Mouse (Mus musculus): ENCODE data around the gene Plin4. TPM values are rescaled to one million over a fixed set of nuclear protein-coding genes. Genes with fewer than 3 reads are reported as not detected.
A peak's percentile ranks its signal among the peaks of the same experiment; 100 is the strongest.

The Plin4 gene
- 100 to 1,000 TPM in 1 of 2 experiments, 10 to 100 TPM in 1; 92.6 to 121 TPM for total RNA-seq (2021)
- 100 and 184 TPM in 2 replicates for polyA plus RNA-seq (2012; rRNA removed)
- long read RNA-seq, partial matches to known transcripts = 23 of 48 reads
- long read RNA-seq, other reads (novel, unspliced or antisense) = 25 of 48 reads

DNA sequence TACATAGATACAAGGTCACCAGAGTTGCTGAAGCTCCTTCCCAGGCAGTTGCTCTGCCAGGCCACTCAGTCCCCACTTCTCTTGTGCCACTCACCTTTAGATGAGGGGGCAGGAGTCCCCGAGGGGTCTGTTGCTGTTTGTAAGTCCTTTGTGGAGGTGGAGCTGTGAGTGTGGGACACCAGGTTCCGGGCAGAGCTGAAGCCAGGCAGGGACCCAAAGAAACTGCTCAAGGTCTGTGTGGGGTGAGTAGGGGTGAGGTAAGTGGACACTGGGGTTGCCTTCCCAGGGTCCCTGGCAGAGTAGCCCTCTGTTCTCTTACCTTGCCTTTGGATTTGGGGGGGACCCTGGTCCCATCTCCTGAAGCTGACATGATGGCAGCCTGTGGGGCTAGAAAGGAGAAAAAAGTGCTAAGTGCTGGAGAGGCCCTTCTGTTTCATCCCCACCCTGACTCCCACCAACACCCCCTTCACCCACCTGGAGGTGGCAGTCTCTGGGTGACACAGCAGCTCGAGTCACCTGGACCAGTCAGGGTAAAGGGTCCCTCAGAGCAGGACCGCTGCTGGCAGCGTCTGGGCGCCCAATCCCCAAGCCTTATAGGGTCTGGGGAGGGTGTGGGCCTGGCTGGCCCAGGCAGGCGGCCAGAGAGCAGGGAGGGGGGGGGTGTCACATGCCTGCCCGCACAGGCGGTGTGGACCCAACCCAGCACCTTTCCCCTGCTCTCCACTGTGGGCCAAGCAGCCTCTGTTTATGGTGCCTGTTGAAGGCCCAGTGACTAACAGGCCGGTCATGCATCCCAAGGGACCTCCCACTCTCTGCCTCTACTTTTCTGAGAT, at the start of gene Plin4:
TSS of gene Plin4 (minus strand) at position 585 of the 833 bp plus-strand sequence.
- peak; percentile 68 for DNase-seq

DNA sequence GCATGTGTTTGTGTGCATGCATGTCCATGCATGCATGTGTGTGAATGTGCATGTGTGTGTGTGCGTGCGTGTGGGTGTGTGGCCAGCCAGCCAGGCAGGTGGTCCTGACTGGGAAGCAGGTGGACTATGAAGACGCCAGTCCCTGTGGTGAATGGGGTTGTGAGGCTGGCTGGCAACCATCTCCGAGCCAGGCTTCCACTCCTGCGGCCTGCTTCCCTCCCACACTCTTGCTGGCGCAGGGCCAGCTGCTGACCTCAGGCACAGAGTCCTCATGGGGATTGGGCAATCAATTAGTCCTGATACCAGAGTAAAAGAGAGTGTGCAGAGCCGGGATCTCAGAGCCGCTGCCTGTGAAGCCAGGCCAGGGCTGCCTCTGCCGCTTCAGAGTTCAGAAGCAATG, 44.0 kb upstream of the Plin4 start:
- DNase-seq = peak; percentile 88

GRCm38 (mm10) chr17:56149897-56150296, 40.3 kb upstream of the Plin4 start:
- DNase-seq = no peak

DNA sequence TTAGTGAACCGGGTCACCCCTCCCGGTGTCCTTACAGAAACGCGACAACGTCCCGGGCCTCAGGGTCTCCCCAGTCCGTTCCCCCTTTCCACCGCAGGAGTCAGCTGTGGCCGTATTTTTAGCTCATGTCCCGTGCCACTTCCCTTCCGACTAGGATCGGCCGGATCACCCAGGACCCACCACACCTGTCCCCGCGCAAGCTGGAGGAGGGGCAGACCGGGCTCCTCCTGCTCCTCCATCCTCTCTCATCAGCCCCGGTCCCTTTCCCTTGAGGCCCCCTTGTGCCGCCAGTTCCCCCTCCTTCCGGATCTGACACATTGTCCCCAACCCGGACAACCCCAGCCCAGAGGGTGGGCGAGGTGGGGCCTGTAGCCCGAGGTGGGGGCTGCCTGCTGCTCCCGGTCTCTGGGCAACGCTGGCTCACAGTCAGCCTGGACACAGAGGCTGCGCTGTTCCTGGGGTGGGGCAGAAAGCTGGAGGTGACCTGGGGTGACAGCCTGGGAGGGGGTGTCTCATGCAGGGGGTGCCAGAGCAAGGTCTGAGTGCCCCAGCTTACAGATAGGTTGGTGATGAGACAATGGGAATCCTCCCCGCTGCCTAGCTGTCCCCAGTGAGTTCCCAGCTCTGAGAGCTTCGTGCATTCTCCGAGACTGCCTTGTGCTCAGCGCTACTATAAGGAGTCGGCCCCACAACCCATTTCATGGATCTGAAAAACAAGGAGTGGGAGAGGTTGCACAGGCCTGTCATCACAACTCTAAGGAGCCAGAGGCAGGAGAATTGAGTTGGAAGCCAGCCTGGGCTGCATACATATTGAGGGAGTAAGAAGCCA, 39.4 kb upstream of the Plin4 start:
- no peak for DNase-seq

DNA sequence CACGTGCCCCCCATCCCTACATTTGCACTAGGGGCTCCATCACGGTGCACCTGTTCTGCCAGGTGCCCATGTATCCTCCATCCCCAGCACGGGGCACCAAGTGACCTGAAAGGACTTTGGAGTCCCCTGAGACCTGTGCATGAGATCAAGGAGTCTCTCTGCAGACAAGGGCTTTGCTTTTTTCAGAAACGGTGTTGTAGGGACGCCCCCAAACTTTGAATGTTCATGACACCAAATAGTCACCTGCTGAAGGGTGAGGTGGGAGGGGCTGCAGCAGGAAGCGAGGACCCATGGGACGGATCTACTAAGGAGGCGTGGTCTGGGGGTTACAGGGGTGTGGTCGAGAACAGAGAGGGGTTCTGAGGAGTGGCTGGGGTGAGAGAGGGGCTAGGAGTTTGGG, 38.7 kb upstream of the Plin4 start:
- no peak for DNase-seq

GRCm38 (mm10) chr17:56147420-56147819, 37.8 kb upstream of the Plin4 start:
- no peak for DNase-seq

DNA sequence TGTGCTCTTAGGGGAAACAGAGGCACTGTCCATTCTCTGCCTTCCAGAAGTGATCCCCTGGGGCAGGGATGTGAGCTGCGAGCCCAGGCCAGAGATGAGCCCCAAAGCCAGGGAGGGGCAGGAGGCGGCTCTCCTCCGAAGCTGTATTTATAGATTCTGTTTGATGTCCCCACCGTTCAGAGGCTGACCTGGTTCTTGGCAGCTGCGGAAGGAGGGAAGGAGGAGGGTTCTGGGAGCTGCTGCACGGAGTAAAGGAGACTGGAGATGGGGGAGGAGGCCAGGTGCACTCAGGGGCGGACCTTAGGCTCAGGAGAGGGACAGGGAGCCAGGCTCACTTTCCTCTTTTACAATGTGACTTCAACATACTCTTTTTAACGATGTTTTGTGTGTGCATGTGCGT, 36.5 kb upstream of the Plin4 start:
- no peak for DNase-seq

DNA sequence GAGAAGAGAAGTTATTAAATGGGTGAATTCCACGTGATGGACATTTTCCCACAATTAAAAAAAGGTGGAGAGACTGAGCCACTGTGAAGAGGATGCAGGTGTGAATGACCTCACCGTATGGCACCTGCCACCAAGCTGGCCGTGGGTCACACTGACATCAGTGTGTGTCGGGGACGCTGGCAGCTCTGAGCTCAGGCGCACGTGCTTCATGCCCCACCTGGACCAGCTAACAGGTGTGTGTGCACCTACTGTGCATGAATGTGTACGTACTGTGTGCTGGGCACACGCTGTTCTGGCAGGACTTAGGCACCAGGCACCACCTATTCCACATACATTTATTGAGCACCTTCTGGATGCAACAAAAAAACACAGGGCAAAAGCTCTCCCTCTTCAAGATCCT, 34.9 kb upstream of the Plin4 start:
- no peak for DNase-seq

DNA sequence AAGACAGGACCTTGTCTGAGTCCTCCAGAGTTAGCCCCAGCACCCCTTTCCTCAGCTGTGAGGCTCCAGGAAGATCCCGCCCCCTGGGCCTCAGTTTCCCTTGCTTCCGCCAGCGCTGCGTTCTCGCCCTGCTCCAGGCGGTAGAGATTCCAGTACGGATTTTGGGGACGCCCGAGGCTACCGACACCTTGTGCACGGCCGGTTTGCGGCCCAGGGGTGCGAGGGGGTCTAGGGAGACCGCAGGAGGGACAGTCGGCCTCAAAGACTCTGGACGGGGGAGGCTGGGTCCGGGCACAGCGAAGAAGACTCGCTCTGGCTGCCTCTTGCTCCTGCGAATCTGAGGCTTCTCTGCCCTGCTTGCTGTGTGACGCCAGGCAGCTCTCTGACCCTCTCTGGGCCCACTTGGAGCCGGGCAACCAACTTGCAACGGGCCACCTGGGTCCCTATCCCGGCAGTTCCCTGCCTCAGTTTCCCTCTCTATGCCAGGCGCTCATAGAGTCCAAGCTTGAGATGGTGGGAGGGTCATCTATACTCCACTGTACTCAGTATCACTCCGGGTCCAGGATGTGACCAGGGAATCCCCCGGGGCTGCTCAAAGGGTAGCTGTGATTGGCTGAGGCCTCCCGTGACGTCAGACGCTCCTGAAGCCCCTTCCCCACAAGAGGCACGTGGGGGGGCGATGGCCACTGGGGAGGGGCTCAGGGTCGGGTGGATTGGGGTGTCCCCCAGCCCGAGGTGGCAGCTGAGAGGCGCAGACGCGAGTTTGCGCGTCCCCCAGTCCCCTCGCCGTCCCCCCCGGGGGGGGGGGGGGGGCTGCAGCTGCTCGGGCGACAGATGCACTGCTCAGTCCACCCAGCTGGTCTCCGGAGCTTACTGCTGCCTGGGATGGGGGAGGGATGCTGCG, 32.4 kb upstream of the Plin4 start:
- DNase-seq = peak; percentile 25

DNA sequence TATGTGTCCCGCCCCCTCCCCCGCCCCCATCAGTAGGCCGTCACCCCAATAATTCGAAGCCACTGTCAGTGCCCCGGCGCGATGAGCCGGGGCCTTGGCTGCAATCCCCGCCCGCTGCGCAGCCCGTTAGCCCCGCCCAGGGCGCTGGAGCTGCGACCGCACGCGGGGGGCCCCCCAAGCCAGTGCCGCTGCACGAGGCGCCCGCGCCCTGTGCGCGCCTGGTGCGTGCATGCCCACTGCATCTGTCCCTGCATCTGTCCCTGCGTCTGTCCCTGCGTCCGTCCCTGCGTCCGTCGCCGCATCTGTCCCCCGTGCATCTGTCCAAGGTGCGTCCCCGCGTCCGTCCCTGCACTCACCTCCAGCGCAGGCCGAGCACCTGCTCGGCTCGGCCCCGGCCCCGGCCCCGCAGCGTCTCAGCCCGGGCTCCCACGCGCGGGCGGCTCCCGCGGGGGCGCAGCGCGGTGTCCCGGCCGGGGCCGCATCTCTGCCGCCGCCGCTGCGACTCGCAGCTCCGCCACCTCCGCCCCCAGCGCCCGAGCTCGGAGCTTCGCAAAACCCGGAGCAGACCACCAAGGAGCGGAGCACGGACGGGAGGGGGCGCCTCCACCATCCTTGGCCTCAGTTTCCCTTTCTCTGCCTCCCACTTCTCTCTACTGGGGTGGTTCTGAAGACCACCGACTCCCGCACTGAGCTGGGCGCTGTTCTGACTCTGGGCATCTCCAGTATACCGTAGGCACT, 30.4 kb upstream of the Plin4 start, which contains the start of gene Sema6b:
TSS of gene Sema6b (minus strand) at position 486 of the 738 bp plus-strand sequence.
- DNase-seq = peak; percentile 73

DNA sequence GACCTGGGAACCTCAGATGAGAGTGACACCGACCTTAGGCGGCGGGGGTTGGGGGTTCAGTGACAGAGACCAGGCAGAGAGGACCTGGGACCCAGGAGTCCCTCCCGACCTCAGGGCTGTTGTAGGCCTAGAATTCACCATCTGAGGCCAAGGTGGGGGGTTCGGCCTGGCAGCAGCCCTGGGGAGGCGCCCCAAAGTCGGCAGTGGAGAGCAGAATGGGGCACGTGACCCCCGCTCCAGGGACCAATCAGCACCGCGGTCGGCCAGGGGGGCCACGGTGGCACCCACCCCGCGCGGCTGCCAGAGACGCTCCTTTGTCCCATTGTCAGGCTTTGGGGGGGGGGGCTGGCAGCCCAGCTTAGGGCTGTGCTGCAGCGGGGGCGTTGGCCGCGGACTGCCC, 29.8 kb upstream of the Plin4 start:
- DNase-seq = peak; percentile 25

- DNase-seq = no peak
Observed at GRCm38 (mm10) chr17:56137839-56138613, 28.4 kb upstream of the Plin4 start.

DNA sequence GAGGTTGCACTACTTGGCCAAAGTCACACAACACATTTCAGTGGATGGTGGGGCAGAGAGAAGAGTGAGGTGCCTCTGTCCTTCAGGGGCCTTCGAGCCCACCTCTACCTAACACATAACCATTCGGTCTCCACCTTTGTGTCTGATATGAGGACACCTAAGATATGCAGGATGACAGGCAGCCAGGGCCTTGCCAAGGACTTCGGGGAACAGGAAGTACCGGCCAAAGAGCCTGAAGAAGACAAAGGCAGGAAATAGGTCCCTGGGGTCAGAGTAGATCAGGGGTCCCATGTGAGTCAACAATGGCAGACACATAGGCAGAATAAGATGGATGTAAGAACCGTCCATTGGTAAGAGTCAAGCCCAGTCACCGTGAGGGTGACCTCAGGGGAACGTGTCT, 27.0 kb upstream of the Plin4 start:
- DNase-seq = no peak

GRCm38 (mm10) chr17:56134463-56134971, 24.9 kb upstream of the Plin4 start:
- DNase-seq = peak; percentile 80

DNA sequence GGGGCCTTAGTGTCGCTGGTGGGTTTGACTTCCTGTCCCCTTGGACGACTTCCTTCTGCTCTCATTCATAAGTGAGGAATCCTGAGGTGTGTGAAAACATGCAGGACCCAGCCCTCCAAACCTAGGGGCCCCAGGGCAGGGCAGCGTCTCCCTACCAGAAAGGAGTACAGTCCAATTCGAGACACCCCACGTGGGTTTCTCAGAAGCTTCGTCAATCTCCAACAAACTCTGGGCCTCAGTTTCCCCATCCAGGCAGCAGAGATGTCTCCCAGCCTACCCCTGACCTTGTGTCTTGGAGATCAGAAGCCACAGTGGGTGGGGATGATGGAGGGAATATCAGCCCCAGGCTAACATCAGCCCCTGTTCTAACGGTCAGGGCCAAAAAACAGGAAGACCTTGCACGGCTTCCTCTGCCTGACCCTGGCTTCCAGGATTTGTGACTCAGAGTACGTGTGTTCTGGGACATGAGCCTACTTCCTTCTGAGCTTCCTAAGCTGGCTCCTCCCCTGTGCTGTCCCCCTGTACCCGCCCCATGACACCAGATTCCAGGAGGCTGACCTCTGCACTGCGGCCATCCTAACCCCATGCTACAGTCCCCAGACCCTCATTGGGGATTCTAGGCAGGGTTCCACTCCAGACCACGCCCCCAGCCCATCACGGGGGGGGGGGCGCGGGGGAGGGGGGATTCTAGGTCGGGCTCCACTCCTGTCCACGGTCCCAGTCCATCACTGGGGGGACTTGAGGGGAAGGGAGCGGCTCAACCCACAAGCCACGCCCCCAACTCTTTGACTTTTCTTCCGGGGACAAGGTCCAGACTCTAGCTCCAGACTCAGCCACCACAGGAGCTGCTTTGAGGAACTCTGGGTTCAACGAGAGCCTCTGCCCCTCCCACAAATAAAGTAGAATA, 24.1 kb upstream of the Plin4 start:
- peak; percentile 80 for DNase-seq

DNA sequence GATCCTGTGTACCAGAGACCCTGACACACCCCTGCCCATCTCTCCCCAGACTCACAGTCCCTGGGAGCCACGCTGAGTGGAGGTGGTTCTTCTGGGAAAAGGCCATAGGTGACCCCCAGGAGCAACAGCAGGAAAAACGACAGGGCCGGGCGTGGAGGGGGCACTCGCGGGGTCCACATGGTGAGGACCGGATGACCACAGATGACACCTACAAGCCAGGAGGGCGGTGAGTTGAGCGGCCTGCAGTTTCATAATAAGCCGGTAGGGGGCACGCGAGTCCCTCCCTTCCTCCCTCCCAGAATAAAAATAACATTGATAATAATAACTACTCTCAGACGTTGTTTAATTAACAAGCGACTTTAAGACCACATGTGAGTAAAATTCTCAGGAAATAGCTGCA, 23.1 kb upstream of the Plin4 start:
- DNase-seq = peak; percentile 69

- DNase-seq = peak; percentile 73
Observed at GRCm38 (mm10) chr17:56131814-56132213, 22.2 kb upstream of the Plin4 start.

DNA sequence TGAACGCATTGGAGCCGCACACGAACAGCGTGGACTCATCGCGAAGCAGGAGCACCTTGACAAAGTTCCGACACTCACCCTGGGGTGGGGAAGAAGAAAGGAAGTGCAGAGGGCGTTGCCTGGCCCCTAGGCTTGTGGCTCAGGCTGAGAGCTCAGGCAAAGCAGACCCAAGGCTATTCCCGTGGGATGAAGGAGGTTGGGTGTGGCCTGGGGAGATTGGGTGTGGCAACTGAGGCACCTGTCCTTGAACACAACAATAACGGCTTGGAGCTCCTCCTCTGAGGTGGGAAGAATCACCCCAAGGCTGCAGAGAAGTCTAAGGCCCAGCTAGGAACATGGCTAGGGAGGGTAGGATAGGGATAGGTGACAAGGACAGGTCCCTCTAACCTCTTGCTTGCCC, 21.5 kb upstream of the Plin4 start:
- DNase-seq = no peak

- DNase-seq = no peak
Observed at GRCm38 (mm10) chr17:56128246-56128645, 18.6 kb upstream of the Plin4 start.

Data from adrenal gland, adult 2 months (tissue).